25 mouse cellular contexts compared by ENCODE assay signal in the genomic region with DNA sequence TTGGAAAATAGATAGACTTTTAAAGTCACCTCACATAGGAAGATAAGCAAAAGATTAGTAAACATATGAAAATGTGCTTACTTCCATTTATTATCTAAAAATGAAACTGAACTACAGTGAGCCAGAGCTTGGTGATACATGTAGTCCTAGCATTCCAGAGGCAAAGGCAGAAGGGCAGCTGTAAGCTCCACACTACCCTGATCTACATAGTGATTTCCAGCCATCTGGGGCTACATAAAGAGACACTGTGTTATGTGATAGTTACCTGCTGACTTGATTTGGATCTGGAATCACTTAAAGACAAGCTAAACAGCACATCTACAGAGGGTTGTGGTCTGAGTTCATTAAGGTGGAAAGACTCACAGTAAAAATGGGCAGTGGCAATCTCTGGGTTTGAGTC. TPM values are rescaled to one million over a fixed set of nuclear protein-coding genes. Genes with fewer than 3 reads are reported as not detected.
A peak's percentile ranks its signal among the peaks of the same experiment; 100 is the strongest.
DNase-seq lines count a peak whose midpoint lies in the region; ATAC-seq lines count a peak whose summit lies in the region.
"Had no signal": no experiment of that assay in that cellular context is flagged by ENCODE, and none has a peak within 500 bp of the region (broad histone marks: within the 10 kb centered on the region; RNA-seq: fewer than 3 reads in every experiment).

No protein-coding gene starts in this region.

- no peak overlapping the region for H3K4me3 ChIP-seq in forebrain, embryonic 12.5 days (replicated peaks)
- no peak overlapping the region for H3K4me3 ChIP-seq in forebrain, embryonic 15.5 days
- H3K4me3 ChIP-seq in heart, embryonic 11.5 days (ENCODE audit: low read depth, low read length) = no peak overlapping the region
- H3K4me3 ChIP-seq in midbrain, embryonic 14.5 days (replicated peaks; ENCODE audit: low read depth, low read length) = no peak overlapping the region
- no peak overlapping the region for H3K4me3 ChIP-seq in midbrain, embryonic 16.5 days (ENCODE audit: low read depth, low read length)
- H3K4me3 ChIP-seq: embryonic facial prominence, embryonic 15.5 days; kidney, embryonic 15.5 days; lung, embryonic 15.5 days; megakaryocyte, embryonic 14.5 days; midbrain, embryonic 12.5 days; stomach, embryonic 15.5 days had no signal

- no peaks in the 10 kb centered on the region for H3K4me1 ChIP-seq in forebrain, embryonic 12.5 days
- no peaks in the 10 kb centered on the region for H3K4me1 ChIP-seq in forebrain, embryonic 15.5 days
- no peaks in the 10 kb centered on the region for H3K4me1 ChIP-seq in heart, embryonic 11.5 days (ENCODE audit: control insufficient read depth, insufficient read depth, low read length)
- no peaks in the 10 kb centered on the region for H3K4me1 ChIP-seq in midbrain, embryonic 14.5 days (ENCODE audit: control insufficient read depth, insufficient read depth, low read length)
- H3K4me1 ChIP-seq in midbrain, embryonic 16.5 days (ENCODE audit: control insufficient read depth, insufficient read depth, low read length) = no peaks in the 10 kb centered on the region
- H3K4me1 ChIP-seq: embryonic facial prominence, embryonic 15.5 days; kidney, embryonic 15.5 days; lung, embryonic 15.5 days; megakaryocyte, embryonic 14.5 days; midbrain, embryonic 12.5 days; stomach, embryonic 15.5 days had no signal

- H3K36me3 ChIP-seq in forebrain, embryonic 12.5 days (replicated peaks) = no peaks in the 10 kb centered on the region
- H3K36me3 ChIP-seq in forebrain, embryonic 15.5 days = no peaks in the 10 kb centered on the region
- no peaks in the 10 kb centered on the region for H3K36me3 ChIP-seq in heart, embryonic 11.5 days (ENCODE audit: control insufficient read depth, insufficient read depth, low read length)
- H3K36me3 ChIP-seq in midbrain, embryonic 14.5 days (ENCODE audit: control insufficient read depth, insufficient read depth, low read length) = no peaks in the 10 kb centered on the region
- H3K36me3 ChIP-seq in midbrain, embryonic 16.5 days (ENCODE audit: control insufficient read depth, insufficient read depth, low read length) = no peaks in the 10 kb centered on the region
- H3K36me3 ChIP-seq: embryonic facial prominence, embryonic 15.5 days; kidney, embryonic 15.5 days; lung, embryonic 15.5 days; midbrain, embryonic 12.5 days; stomach, embryonic 15.5 days had no signal

- no peak for DNase-seq in heart, adult 8-10 months (ENCODE audit: low spot score)
- DNase-seq in midbrain, embryonic 14.5 days = no peak
- peak; percentile 14 for DNase-seq in MN1 (ENCODE audit: low spot score)
- DNase-seq: adrenal gland, postnatal 36 days; cerebellum, adult 18-20 months; cerebellum, postnatal 10 days; gastrocnemius, postnatal 36 days; heart, postnatal 36 days; kidney, postnatal 25 days; liver; lung, postnatal 4 days; right cerebral cortex, postnatal 25 days; thymus, postnatal 25 days had no signal

- no peak overlapping the region for H3K4me2 ChIP-seq in forebrain, embryonic 12.5 days
- no peak overlapping the region for H3K4me2 ChIP-seq in forebrain, embryonic 15.5 days (replicated peaks)
- no peak overlapping the region for H3K4me2 ChIP-seq in heart, embryonic 11.5 days
- H3K4me2 ChIP-seq in midbrain, embryonic 14.5 days (ENCODE audit: low read length) = no peak overlapping the region
- H3K4me2 ChIP-seq in midbrain, embryonic 16.5 days (ENCODE audit: low read length) = no peak overlapping the region
- H3K4me2 ChIP-seq: embryonic facial prominence, embryonic 15.5 days; hindbrain, embryonic 14.5 days; kidney, embryonic 15.5 days; lung, embryonic 15.5 days; midbrain, embryonic 12.5 days; stomach, embryonic 15.5 days had no signal

- ATAC-seq in forebrain, embryonic 12.5 days (ENCODE audit: low FRiP score) = peak; percentile 20; the same call in 1 of the 2 replicates
- no peak for ATAC-seq in forebrain, embryonic 15.5 days (replicated peaks)
- ATAC-seq in heart, embryonic 11.5 days (replicated peaks; ENCODE audit: insufficient number of reproducible peaks, low FRiP score, low TSS enrichment) = 0 out of 2 replicates have a peak, but pooled peaks have one; percentile 22
- peak; percentile 28; the same call in 1 of the 2 replicates for ATAC-seq in midbrain, embryonic 14.5 days (ENCODE audit: low FRiP score, low TSS enrichment)
- ATAC-seq in midbrain, embryonic 16.5 days = no peak
- ATAC-seq: intestine, postnatal 0 days had no signal

- no peaks in the 10 kb centered on the region for H3K9me3 ChIP-seq in forebrain, embryonic 12.5 days
- H3K9me3 ChIP-seq in forebrain, embryonic 15.5 days = no peaks in the 10 kb centered on the region
- no peaks in the 10 kb centered on the region; the same call in 1 of the 2 replicates for H3K9me3 ChIP-seq in heart, embryonic 11.5 days (replicated peaks; ENCODE audit: control insufficient read depth, low read length)
- no peaks in the 10 kb centered on the region for H3K9me3 ChIP-seq in midbrain, embryonic 14.5 days (ENCODE audit: control insufficient read depth, low read length)
- H3K9me3 ChIP-seq in midbrain, embryonic 16.5 days (replicated peaks; ENCODE audit: control insufficient read depth, low read length, poor library complexity, severe bottlenecking) = no peaks in the 10 kb centered on the region
- H3K9me3 ChIP-seq: embryonic facial prominence, embryonic 15.5 days; kidney, embryonic 15.5 days; lung, embryonic 15.5 days; megakaryocyte, embryonic 14.5 days; midbrain, embryonic 12.5 days; stomach, embryonic 15.5 days had no signal

- H3K27ac ChIP-seq in forebrain, embryonic 12.5 days = no peak overlapping the region
- no peak overlapping the region for H3K27ac ChIP-seq in forebrain, embryonic 15.5 days (replicated peaks)
- H3K27ac ChIP-seq in heart, embryonic 11.5 days (ENCODE audit: low read depth, low read length) = no peak overlapping the region
- no peak overlapping the region for H3K27ac ChIP-seq in midbrain, embryonic 14.5 days (replicated peaks; ENCODE audit: low read depth, low read length)
- H3K27ac ChIP-seq in midbrain, embryonic 16.5 days (ENCODE audit: low read length) = no peak overlapping the region
- H3K27ac ChIP-seq: embryonic facial prominence, embryonic 15.5 days; hindbrain, embryonic 14.5 days; kidney, embryonic 15.5 days; lung, embryonic 15.5 days; midbrain, embryonic 12.5 days; stomach, embryonic 15.5 days had no signal

- no peaks in the 10 kb centered on the region for H3K27me3 ChIP-seq in forebrain, embryonic 12.5 days
- no peaks in the 10 kb centered on the region for H3K27me3 ChIP-seq in forebrain, embryonic 15.5 days
- H3K27me3 ChIP-seq in heart, embryonic 11.5 days (ENCODE audit: control insufficient read depth, insufficient read depth, low read length) = no peaks in the 10 kb centered on the region
- H3K27me3 ChIP-seq in midbrain, embryonic 14.5 days (ENCODE audit: control insufficient read depth, insufficient read depth, low read length) = no peaks in the 10 kb centered on the region
- no peaks in the 10 kb centered on the region for H3K27me3 ChIP-seq in midbrain, embryonic 16.5 days (ENCODE audit: control insufficient read depth, insufficient read depth, low read depth, low read length)
- H3K27me3 ChIP-seq: embryonic facial prominence, embryonic 15.5 days; kidney, embryonic 15.5 days; lung, embryonic 15.5 days; megakaryocyte, embryonic 14.5 days; midbrain, embryonic 12.5 days; stomach, embryonic 15.5 days had no signal

- H3K9ac ChIP-seq in forebrain, embryonic 12.5 days = no peak overlapping the region
- H3K9ac ChIP-seq in forebrain, embryonic 15.5 days (replicated peaks) = no peak overlapping the region
- no peak overlapping the region for H3K9ac ChIP-seq in heart, embryonic 11.5 days (ENCODE audit: low read depth, low read length)
- no peak overlapping the region for H3K9ac ChIP-seq in midbrain, embryonic 14.5 days (replicated peaks; ENCODE audit: low read length)
- H3K9ac ChIP-seq in midbrain, embryonic 16.5 days (ENCODE audit: low read depth, low read length) = no peak overlapping the region
- H3K9ac ChIP-seq: embryonic facial prominence, embryonic 15.5 days; hindbrain, embryonic 14.5 days; kidney, embryonic 15.5 days; lung, embryonic 15.5 days; midbrain, embryonic 12.5 days; stomach, embryonic 15.5 days had no signal

RNA-seq across cellular contexts. Expression of a gene that starts 45.1 kb away (rescaled TPM):
- polyA plus RNA-seq in forebrain, embryonic 12.5 days (2016; fragmentation: Nextera tagmentation; extraction: Ambion mirVana) = 64.1 and 77.3 TPM in 2 replicates
- 65.8 and 70.8 TPM in 2 replicates for polyA plus RNA-seq in forebrain, embryonic 15.5 days (2015; fragmentation: Nextera tagmentation; extraction: Ambion mirVana)
- 27.5 TPM in 2 replicates for polyA plus RNA-seq in heart, embryonic 11.5 days (2014; fragmentation: Nextera tagmentation; extraction: Ambion mirVana)
- total RNA-seq in heart, adult 8-10 months (2022) = 10 to 100 TPM; 13.7 to 16.6 (median 15.1) TPM
- 68.2 and 71.4 TPM in 2 replicates for polyA plus RNA-seq in midbrain, embryonic 14.5 days (2014; fragmentation: Nextera tagmentation; extraction: Ambion mirVana)
- polyA plus RNA-seq in midbrain, embryonic 16.5 days (2015; fragmentation: Nextera tagmentation; extraction: Ambion mirVana) = 54.2 and 60.7 TPM in 2 replicates

Comparison
In these comparisons a context has a peak if more than half of its experiments do, and no peak if none do; other contexts are left out.
1. ATAC-seq: peak in forebrain, embryonic 12.5 days (single experiment), heart, embryonic 11.5 days (single experiment) and midbrain, embryonic 14.5 days (single experiment); none in forebrain, embryonic 15.5 days (single experiment) and midbrain, embryonic 16.5 days (single experiment).